Mouse (Mus musculus): ENCODE results near the gene Plod2. TPM values are rescaled to one million over a fixed set of nuclear protein-coding genes. Genes with fewer than 3 reads are reported as not detected.

Plod2 gene
- polyA plus RNA-seq, 1 experiment from 2014 or later, result 44.9 TPM

GRCm38 (mm10) chr9:92596916-92597547 lies 55.0 kb downstream of the Plod2 start:
- no peak overlapping the region for H3K4me3 ChIP-seq (ENCODE audit: low read depth, low read length)

GRCm38 (mm10) chr9:92597776-92598175 lies 55.8 kb downstream of the Plod2 start:
- Histone ChIP-seq H3K27me3 (ENCODE audit: control insufficient read depth, insufficient read depth, low read length) (no peaks in the 10 kb centered on the region), H3K4me3 (ENCODE audit: low read depth, low read length) (no peak overlapping the region), H3K9me3 (ENCODE audit: control insufficient read depth, low read depth, low read length) (no peaks in the 10 kb centered on the region), H3K27ac (ENCODE audit: low read length) (no peak overlapping the region), H3K36me3 (ENCODE audit: control insufficient read depth, insufficient read depth, low read length) (peaks cover 9% of the 10 kb centered on the region), H3K9ac (replicated peaks; ENCODE audit: low read depth, low read length) (no peak overlapping the region), H3K4me2 (replicated peaks; ENCODE audit: low read depth, low read length) (no peak overlapping the region), H3K4me1 (ENCODE audit: control insufficient read depth, insufficient read depth, low read length) (0 out of 2 replicates have a peak, but pooled peaks cover 3% of the 10 kb centered on the region)
- WGBS, result 37% methylated on average over 11 of the region's 11 CpGs
- ATAC-seq (ENCODE audit: insufficient number of reproducible peaks, insufficient read depth, low FRiP score, low read depth), result no peak

More at GRCm38 (mm10) chr9:92596916-92597547, 55.0 kb downstream of the Plod2 start:
- no peak for ATAC-seq (ENCODE audit: insufficient number of reproducible peaks, insufficient read depth, low FRiP score, low read depth)
- no peaks in the 10 kb centered on the region for H3K9me3 ChIP-seq (ENCODE audit: control insufficient read depth, low read depth, low read length)
- H3K27ac ChIP-seq (ENCODE audit: low read length), result no peak overlapping the region
- no peak overlapping the region for H3K9ac ChIP-seq (replicated peaks; ENCODE audit: low read depth, low read length)
- peaks cover 5% of the 10 kb centered on the region for H3K36me3 ChIP-seq (ENCODE audit: control insufficient read depth, insufficient read depth, low read length)
- H3K4me2 ChIP-seq (replicated peaks; ENCODE audit: low read depth, low read length), result no peak overlapping the region
- 95% methylated on average over 9 of the region's 9 CpGs for WGBS
- H3K27me3 ChIP-seq (ENCODE audit: control insufficient read depth, insufficient read depth, low read length), result no peaks in the 10 kb centered on the region
- H3K4me1 ChIP-seq (ENCODE audit: control insufficient read depth, insufficient read depth, low read length), result 0 out of 2 replicates have a peak, but pooled peaks cover 3% of the 10 kb centered on the region

GRCm38 (mm10) chr9:92599940-92600538 lies 58.0 kb downstream of the Plod2 start:
- 0 out of 2 replicates have a peak, but pooled peaks cover 3% of the 10 kb centered on the region for H3K4me1 ChIP-seq (ENCODE audit: control insufficient read depth, insufficient read depth, low read length)
- H3K9ac ChIP-seq (replicated peaks; ENCODE audit: low read depth, low read length), result no peak overlapping the region
- H3K27me3 ChIP-seq (ENCODE audit: control insufficient read depth, insufficient read depth, low read length), result no peaks in the 10 kb centered on the region
- no peak overlapping the region for H3K4me3 ChIP-seq (ENCODE audit: low read depth, low read length)
- no peak overlapping the region for H3K4me2 ChIP-seq (replicated peaks; ENCODE audit: low read depth, low read length)
- ATAC-seq (ENCODE audit: insufficient number of reproducible peaks, insufficient read depth, low FRiP score, low read depth), result no peak
- H3K36me3 ChIP-seq (ENCODE audit: control insufficient read depth, insufficient read depth, low read length), result peaks cover 4% of the 10 kb centered on the region
- WGBS, result 71% methylated on average over 15 of the region's 15 CpGs
- no peaks in the 10 kb centered on the region for H3K9me3 ChIP-seq (ENCODE audit: control insufficient read depth, low read depth, low read length)
- H3K27ac ChIP-seq (ENCODE audit: low read length), result peak overlapping the region; percentile 55; the same call in 1 of the 2 replicates

- Histone ChIP-seq H3K4me2 (replicated peaks; ENCODE audit: low read depth, low read length) (no peak overlapping the region), H3K9ac (replicated peaks; ENCODE audit: low read depth, low read length) (no peak overlapping the region), H3K4me1 (ENCODE audit: control insufficient read depth, insufficient read depth, low read length) (0 out of 2 replicates have a peak, but pooled peaks cover 3% of the 10 kb centered on the region), H3K27me3 (ENCODE audit: control insufficient read depth, insufficient read depth, low read length) (no peaks in the 10 kb centered on the region), H3K36me3 (ENCODE audit: control insufficient read depth, insufficient read depth, low read length) (peaks cover 11% of the 10 kb centered on the region), H3K27ac (ENCODE audit: low read length) (no peak overlapping the region), H3K9me3 (ENCODE audit: control insufficient read depth, low read depth, low read length) (no peaks in the 10 kb centered on the region), H3K4me3 (ENCODE audit: low read depth, low read length) (no peak overlapping the region)
- no peak for ATAC-seq (ENCODE audit: insufficient number of reproducible peaks, insufficient read depth, low FRiP score, low read depth)
- 86% methylated on average over 5 of the region's 5 CpGs for WGBS
Observed at GRCm38 (mm10) chr9:92601551-92601950, 59.5 kb downstream of the Plod2 start.

- WGBS, result 89% methylated on average over 4 of the region's 4 CpGs
- Histone ChIP-seq H3K9me3 (ENCODE audit: control insufficient read depth, low read depth, low read length) (no peaks in the 10 kb centered on the region), H3K27ac (ENCODE audit: low read length) (no peak overlapping the region), H3K9ac (replicated peaks; ENCODE audit: low read depth, low read length) (no peak overlapping the region), H3K4me1 (ENCODE audit: control insufficient read depth, insufficient read depth, low read length) (0 out of 2 replicates have a peak, but pooled peaks cover 3% of the 10 kb centered on the region), H3K36me3 (ENCODE audit: control insufficient read depth, insufficient read depth, low read length) (peaks cover 12% of the 10 kb centered on the region), H3K27me3 (ENCODE audit: control insufficient read depth, insufficient read depth, low read length) (no peaks in the 10 kb centered on the region), H3K4me2 (replicated peaks; ENCODE audit: low read depth, low read length) (no peak overlapping the region), H3K4me3 (ENCODE audit: low read depth, low read length) (no peak overlapping the region)
- ATAC-seq (ENCODE audit: insufficient number of reproducible peaks, insufficient read depth, low FRiP score, low read depth), result no peak
Observed at GRCm38 (mm10) chr9:92603541-92603940, 61.5 kb downstream of the Plod2 start.

GRCm38 (mm10) chr9:92610628-92611267 lies 68.7 kb downstream of the Plod2 start:
- no peaks in the 10 kb centered on the region for H3K9me3 ChIP-seq (ENCODE audit: control insufficient read depth, low read depth, low read length)
- 54% methylated on average over 9 of the region's 9 CpGs for WGBS
- H3K4me3 ChIP-seq (ENCODE audit: low read depth, low read length), result no peak overlapping the region
- ATAC-seq (ENCODE audit: insufficient number of reproducible peaks, insufficient read depth, low FRiP score, low read depth), result no peak
- H3K9ac ChIP-seq (replicated peaks; ENCODE audit: low read depth, low read length), result no peak overlapping the region
- H3K27me3 ChIP-seq (ENCODE audit: control insufficient read depth, insufficient read depth, low read length), result no peaks in the 10 kb centered on the region
- 0 out of 2 replicates have a peak, but pooled peaks cover 2% of the 10 kb centered on the region for H3K4me1 ChIP-seq (ENCODE audit: control insufficient read depth, insufficient read depth, low read length)
- peaks cover 4% of the 10 kb centered on the region for H3K36me3 ChIP-seq (ENCODE audit: control insufficient read depth, insufficient read depth, low read length)
- no peak overlapping the region for H3K27ac ChIP-seq (ENCODE audit: low read length)
- no peak overlapping the region for H3K4me2 ChIP-seq (replicated peaks; ENCODE audit: low read depth, low read length)

GRCm38 (mm10) chr9:92612641-92613040 lies 70.6 kb downstream of the Plod2 start:
- Histone ChIP-seq H3K4me1 (ENCODE audit: control insufficient read depth, insufficient read depth, low read length) (0 out of 2 replicates have a peak, but pooled peaks cover 2% of the 10 kb centered on the region), H3K36me3 (ENCODE audit: control insufficient read depth, insufficient read depth, low read length) (no peaks in the 10 kb centered on the region), H3K27ac (ENCODE audit: low read length) (no peak overlapping the region), H3K4me2 (replicated peaks; ENCODE audit: low read depth, low read length) (no peak overlapping the region), H3K9me3 (ENCODE audit: control insufficient read depth, low read depth, low read length) (no peaks in the 10 kb centered on the region), H3K27me3 (ENCODE audit: control insufficient read depth, insufficient read depth, low read length) (no peaks in the 10 kb centered on the region), H3K9ac (replicated peaks; ENCODE audit: low read depth, low read length) (no peak overlapping the region), H3K4me3 (ENCODE audit: low read depth, low read length) (no peak overlapping the region)
- WGBS, result 94% methylated on average over 15 of the region's 15 CpGs
- ATAC-seq (ENCODE audit: insufficient number of reproducible peaks, insufficient read depth, low FRiP score, low read depth), result no peak

GRCm38 (mm10) chr9:92613206-92613605 lies 71.2 kb downstream of the Plod2 start:
- Histone ChIP-seq H3K4me3 (ENCODE audit: low read depth, low read length) (no peak overlapping the region), H3K9me3 (ENCODE audit: control insufficient read depth, low read depth, low read length) (no peaks in the 10 kb centered on the region), H3K4me1 (ENCODE audit: control insufficient read depth, insufficient read depth, low read length) (0 out of 2 replicates have a peak, but pooled peaks cover 2% of the 10 kb centered on the region), H3K4me2 (replicated peaks; ENCODE audit: low read depth, low read length) (no peak overlapping the region), H3K9ac (replicated peaks; ENCODE audit: low read depth, low read length) (no peak overlapping the region), H3K27ac (ENCODE audit: low read length) (no peak overlapping the region), H3K27me3 (ENCODE audit: control insufficient read depth, insufficient read depth, low read length) (no peaks in the 10 kb centered on the region), H3K36me3 (ENCODE audit: control insufficient read depth, insufficient read depth, low read length) (no peaks in the 10 kb centered on the region)
- WGBS, result 48% methylated on average over 8 of the region's 8 CpGs
- no peak for ATAC-seq (ENCODE audit: insufficient number of reproducible peaks, insufficient read depth, low FRiP score, low read depth)

Data from stomach, embryonic 14.5 days (tissue).